Mouse (Mus musculus) cerebellum, adult 9-11 months (tissue): ENCODE measurements around the gene Tnks2.

ENCODE experiments used
- DNase-seq: peaks from one replicate; pipeline ENCODE4 v3.0.0; 2022

Tnks2 gene

GRCm38 (mm10) chr19:36897778-36898177 lies 63.7 kb downstream of the Tnks2 start:
- no peak for DNase-seq

GRCm38 (mm10) chr19:36903377-36903776 lies 69.3 kb downstream of the Tnks2 start:
- no peak for DNase-seq

- peak; percentile 44 for DNase-seq
Observed at GRCm38 (mm10) chr19:36904211-36905007, 70.4 kb downstream of the Tnks2 start.

GRCm38 (mm10) chr19:36909150-36909549 lies 75.1 kb downstream of the Tnks2 start:
- no peak for DNase-seq

- DNase-seq, result peak; percentile 60
Observed at GRCm38 (mm10) chr19:36909676-36910292, 75.8 kb downstream of the Tnks2 start.

- no peak for DNase-seq
Observed at GRCm38 (mm10) chr19:36910424-36911045, 76.5 kb downstream of the Tnks2 start.

GRCm38 (mm10) chr19:36913064-36913463 lies 79.0 kb downstream of the Tnks2 start:
- DNase-seq, result no peak

GRCm38 (mm10) chr19:36916206-36916605 lies 82.2 kb downstream of the Tnks2 start:
- no peak for DNase-seq

- no peak for DNase-seq
Observed at GRCm38 (mm10) chr19:36916876-36917389, 82.9 kb downstream of the Tnks2 start.

- DNase-seq, result peak; percentile 89
Observed at GRCm38 (mm10) chr19:36918441-36919301, 84.6 kb downstream of the Tnks2 start.

- DNase-seq, result no peak
Observed at GRCm38 (mm10) chr19:36919466-36919865, 85.4 kb downstream of the Tnks2 start, which contains the start of gene Fgfbp3. Gene Fgfbp3 (minus strand): TSS chr19:36919615.

- no peak for DNase-seq
Observed at GRCm38 (mm10) chr19:36922015-36922414, 88.0 kb downstream of the Tnks2 start.

GRCm38 (mm10) chr19:36922936-36923335 lies 88.9 kb downstream of the Tnks2 start:
- no peak for DNase-seq

- DNase-seq, result peak; percentile 91
Observed at GRCm38 (mm10) chr19:36925671-36926552, 91.9 kb downstream of the Tnks2 start, which contains the start of gene Btaf1. Gene Btaf1 (plus strand): TSS chr19:36926079.

GRCm38 (mm10) chr19:36926553-36927236 lies 92.7 kb downstream of the Tnks2 start:
- DNase-seq, result no peak

GRCm38 (mm10) chr19:36927800-36928361 lies 93.8 kb downstream of the Tnks2 start:
- no peak for DNase-seq

- DNase-seq, result no peak
Observed at GRCm38 (mm10) chr19:36929816-36930215, 95.8 kb downstream of the Tnks2 start.

- no peak for DNase-seq
Observed at GRCm38 (mm10) chr19:36932097-36932496, 98.1 kb downstream of the Tnks2 start.

- DNase-seq, result no peak
Observed at GRCm38 (mm10) chr19:36932613-36933012, 98.6 kb downstream of the Tnks2 start.

- DNase-seq, result no peak
Observed at GRCm38 (mm10) chr19:36936285-36936684, 102.3 kb downstream of the Tnks2 start.
